Mouse (Mus musculus) layer of hippocampus, adult 2 months (tissue): ENCODE measurements around the gene Gnat3. TPM values are rescaled to one million over a fixed set of nuclear protein-coding genes. Genes with fewer than 3 reads are reported as not detected.
"Not testable (repeated sequence)": the region's sequence is repeated elsewhere in the genome, so short reads cannot be mapped to it uniquely, and the experiment has no call there.

Experiments used
- DNase-seq, 2 experiments: peaks; one replicate each; pipeline ENCODE4 v3.0.0; 2022; ENCODE audit warnings: low spot score in 2 of 2
- H3K27ac ChIP-seq: fragments of 200-600 bp; 2 replicates; pipeline ENCODE4 v1.8.1; 2022
- H3K4me3 ChIP-seq: fragments of 200-600 bp; 2 replicates; pipeline ENCODE4 v1.8.1; 2022; ENCODE audit warnings: mild to moderate bottlenecking
- CTCF ChIP-seq: fragments of 200-600 bp; conservative IDR thresholded peaks from 2 replicates; pipeline ENCODE4 v1.8.1; 2022; ENCODE audit warnings: antibody characterized with exemption, mild to moderate bottlenecking, moderate library complexity
- long read RNA-seq, 2 experiments: library from polyadenylated mRNA; stranded (forward); transcript quantifications; one replicate each; pipeline ENCODE4 v2.0.0; 2021; ENCODE audit warnings: borderline mapping rate in 2 of 2
- total RNA-seq, 2 experiments: library from RNA; stranded (reverse); gene quantifications; 2 replicates each; pipeline ENCODE4 v1.2.3; 2021

The Gnat3 gene
- not detected for total RNA-seq
- long read RNA-seq, experiment 1: 0 reads
- long read RNA-seq, experiment 2: 0 reads

- TF ChIP-seq CTCF: no peak
- Histone ChIP-seq H3K27ac (no peak within 1 kb of the TSS), H3K4me3 (no peak within 1 kb of the TSS)
- DNase-seq: no peak
Measured at GRCm38 (mm10) chr5:17962249-17962648, at the start of gene Gnat3. TSS of gene Gnat3 (plus strand) at chr5:17962549.

GRCm38 (mm10) chr5:17918966-17919365 lies 43.4 kb upstream of the Gnat3 start:
- Histone ChIP-seq H3K27ac (no peak overlapping the region), H3K4me3 (no peak overlapping the region)
- TF ChIP-seq CTCF: no peak
- DNase-seq: no peak

- H3K4me3 ChIP-seq: no peak overlapping the region
- TF ChIP-seq CTCF: no peak
- no peak overlapping the region for H3K27ac ChIP-seq
- no peak for DNase-seq
Measured at GRCm38 (mm10) chr5:17923648-17924047, 38.7 kb upstream of the Gnat3 start.

- Histone ChIP-seq H3K27ac (no peak overlapping the region), H3K4me3 (no peak overlapping the region)
- no peak for TF ChIP-seq CTCF
- no peak for DNase-seq
Measured at GRCm38 (mm10) chr5:17924085-17924518, 38.2 kb upstream of the Gnat3 start.

- Histone ChIP-seq H3K4me3 (no peak overlapping the region), H3K27ac (no peak overlapping the region)
- no peak for TF ChIP-seq CTCF
- DNase-seq: no peak
Measured at GRCm38 (mm10) chr5:17928471-17928870, 33.9 kb upstream of the Gnat3 start.

GRCm38 (mm10) chr5:17929006-17929567 lies 33.3 kb upstream of the Gnat3 start:
- TF ChIP-seq CTCF: no peak
- H3K27ac ChIP-seq: no peak overlapping the region
- no peak overlapping the region for H3K4me3 ChIP-seq
- no peak for DNase-seq

- H3K4me3 ChIP-seq, DNase-seq, H3K27ac ChIP-seq: not testable (repeated sequence)
Measured at GRCm38 (mm10) chr5:17931588-17931987, 30.8 kb upstream of the Gnat3 start.

- Histone ChIP-seq H3K27ac (no peak overlapping the region), H3K4me3 (no peak overlapping the region)
- no peak for DNase-seq
- TF ChIP-seq CTCF: no peak
Measured at GRCm38 (mm10) chr5:17934501-17934900, 27.8 kb upstream of the Gnat3 start.

GRCm38 (mm10) chr5:17938170-17938939 lies 24.0 kb upstream of the Gnat3 start:
- DNase-seq: no peak
- Histone ChIP-seq H3K27ac (no peak overlapping the region), H3K4me3 (no peak overlapping the region)
- no peak for TF ChIP-seq CTCF

GRCm38 (mm10) chr5:17956468-17956867 lies 5.9 kb upstream of the Gnat3 start:
- no peak overlapping the region for H3K27ac ChIP-seq
- TF ChIP-seq CTCF: no peak
- no peak for DNase-seq
- no peak overlapping the region for H3K4me3 ChIP-seq

- TF ChIP-seq CTCF: no peak
- no peak for DNase-seq
- Histone ChIP-seq H3K4me3 (no peak overlapping the region), H3K27ac (no peak overlapping the region)
Measured at GRCm38 (mm10) chr5:17969704-17970390, 7.5 kb downstream of the Gnat3 start.

- H3K4me3 ChIP-seq: no peak overlapping the region
- DNase-seq: no peak
- no peak for TF ChIP-seq CTCF
- no peak overlapping the region for H3K27ac ChIP-seq
Measured at GRCm38 (mm10) chr5:17970391-17970730, 8.0 kb downstream of the Gnat3 start.

- no peak overlapping the region for H3K27ac ChIP-seq
- no peak for DNase-seq
- TF ChIP-seq CTCF: no peak
- no peak overlapping the region for H3K4me3 ChIP-seq
Measured at GRCm38 (mm10) chr5:17980501-17981121, 18.3 kb downstream of the Gnat3 start.
